Mouse (Mus musculus): ENCODE measurements around the gene Pxylp1.

DNA sequence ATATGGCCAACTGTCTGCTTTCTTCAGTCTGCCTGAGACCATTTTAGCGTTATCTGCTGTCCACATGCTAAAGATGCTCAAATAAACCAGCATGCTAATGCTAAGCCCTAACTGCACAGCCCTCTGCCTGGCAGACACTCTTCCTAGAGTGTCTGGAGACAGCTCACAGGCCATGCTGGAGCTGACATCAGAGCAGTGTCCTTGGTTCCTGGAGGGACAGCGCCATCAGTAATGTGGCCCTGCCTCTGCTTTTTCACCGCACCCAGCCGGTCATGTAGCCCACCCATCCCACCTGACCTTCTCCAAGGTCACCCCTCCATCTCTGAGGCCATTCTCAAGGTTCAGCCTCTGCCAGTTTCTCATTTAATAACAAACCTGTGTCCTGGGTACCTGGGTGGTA, 60.0 kb downstream of the Pxylp1 start:
- TF ChIP-seq POLR2A (IDR thresholded peaks at IDR 0.05; ENCODE audit: insufficient read depth, low read depth, low read length) (no peak), CTCF (IDR thresholded peaks at IDR 0.05; ENCODE audit: insufficient read depth, low read depth, low read length) (no peak)

Data from olfactory bulb, adult 2 months (tissue).